Mouse (Mus musculus) kidney, postnatal 0 days (tissue): ENCODE results near the gene Dysf. TPM values are rescaled to one million over a fixed set of nuclear protein-coding genes. Genes with fewer than 3 reads are reported as not detected.

Source experiments
- ATAC-seq: fragments of 200-750 bp; cut with Nextera tagmentation; replicated peaks from 2 replicates; pipeline ENCODE4 v1.8.0; 2017; ENCODE audit warnings: low read depth, moderate number of reproducible peaks, moderate TSS enrichment, moderate library complexity; ENCODE audit not compliant: low FRiP score
- DNase-seq: peaks from one replicate; pipeline ENCODE4 v3.0.0-alpha.2; 2016; ENCODE audit warnings: low spot score
- H3K27ac ChIP-seq: fragments of 300-500 bp; sonication (generic); 2 replicates; pipeline ENCODE4 v1.5.1; 2014; ENCODE audit warnings: mild to moderate bottlenecking
- H3K27me3 ChIP-seq: fragments of 300-500 bp; sonication (generic); 2 replicates; pipeline ENCODE4 v1.6.1; 2014; ENCODE audit warnings: low read length, mixed read lengths; ENCODE audit not compliant: insufficient read depth
- H3K36me3 ChIP-seq: fragments of 300-500 bp; sonication (generic); 2 replicates; pipeline ENCODE4 v1.6.1; 2014; ENCODE audit warnings: low read length, mixed read lengths; ENCODE audit not compliant: insufficient read depth
- H3K4me1 ChIP-seq: fragments of 300-500 bp; sonication (generic); replicated peaks from 2 replicates; pipeline ENCODE4 v1.6.1; 2014; ENCODE audit warnings: antibody characterized with exemption, low read length, mixed read lengths; ENCODE audit not compliant: insufficient read depth
- H3K4me2 ChIP-seq: fragments of 300-500 bp; sonication (generic); 2 replicates; pipeline ENCODE4 v1.6.1; 2014; ENCODE audit warnings: mild to moderate bottlenecking, low read length, moderate library complexity, mixed read lengths
- H3K4me3 ChIP-seq: fragments of 300-500 bp; sonication (generic); replicated peaks from 2 replicates; pipeline ENCODE4 v1.5.1; 2014; ENCODE audit warnings: low read depth, low read length
- H3K9ac ChIP-seq: fragments of 300-500 bp; sonication (generic); 2 replicates; pipeline ENCODE4 v1.6.1; 2014; ENCODE audit warnings: low read depth, low read length
- H3K9me3 ChIP-seq: fragments of 300-500 bp; sonication (generic); replicated peaks from 2 replicates; pipeline ENCODE4 v1.6.1; 2016; ENCODE audit warnings: low read length, inconsistent platforms, mixed read lengths
- CTCF ChIP-seq: IDR thresholded peaks from 2 replicates; pipeline ENCODE4 v1.5.1; 2016; ENCODE audit warnings: antibody characterized with exemption, low read depth, mild to moderate bottlenecking, moderate library complexity
- WGBS: fragments of 180-500 bp; shearing (Covaris S2); extraction: QIAGEN DNeasy Blood & Tissue Kit; methylation state at CpG from one replicate; pipeline ENCODE4 v1.1.7; 2014; 5-methylcytosine and 5-hydroxymethylcytosine counted together
- polyA plus RNA-seq: library from polyadenylated mRNA; unstranded; fragments of >200 nt; fragmentation: Nextera tagmentation; extraction: Ambion mirVana; gene quantifications from 2 replicates; pipeline ENCODE4 v1.2.1, GENCODE M21; 2015

The Dysf gene
- polyA plus RNA-seq, 1 experiment from 2014 or later, result 12.0 TPM

GRCm38 (mm10) chr6:84196511-84196910 lies 188.1 kb downstream of the Dysf start:
- H3K4me2 ChIP-seq, result no peak overlapping the region
- H3K9ac ChIP-seq, result no peak overlapping the region
- WGBS, result 91% methylated on average over 5 of the region's 5 CpGs
- no peak overlapping the region for H3K27ac ChIP-seq
- no peaks in the 10 kb centered on the region for H3K27me3 ChIP-seq
- no peaks in the 10 kb centered on the region for H3K4me1 ChIP-seq
- TF ChIP-seq CTCF, result no peak
- H3K36me3 ChIP-seq, result no peaks in the 10 kb centered on the region
- H3K4me3 ChIP-seq, result no peak overlapping the region
- no peak for ATAC-seq
- no peaks in the 10 kb centered on the region for H3K9me3 ChIP-seq
- DNase-seq, result no peak

GRCm38 (mm10) chr6:84197811-84198213 lies 189.4 kb downstream of the Dysf start:
- ATAC-seq (no peak), DNase-seq (no peak)
- H3K9ac ChIP-seq, result no peak overlapping the region
- H3K27ac ChIP-seq, result no peak overlapping the region
- no peaks in the 10 kb centered on the region for H3K27me3 ChIP-seq
- H3K4me1 ChIP-seq, result no peaks in the 10 kb centered on the region
- H3K4me2 ChIP-seq, result no peak overlapping the region
- TF ChIP-seq CTCF, result no peak
- H3K36me3 ChIP-seq, result no peaks in the 10 kb centered on the region
- no peaks in the 10 kb centered on the region for H3K9me3 ChIP-seq
- no peak overlapping the region for H3K4me3 ChIP-seq
- 39% methylated on average over 5 of the region's 5 CpGs for WGBS

GRCm38 (mm10) chr6:84201721-84202490 lies 193.5 kb downstream of the Dysf start:
- ATAC-seq (no peak), DNase-seq (no peak)
- Histone ChIP-seq H3K36me3 (no peaks in the 10 kb centered on the region), H3K27me3 (no peaks in the 10 kb centered on the region), H3K4me2 (no peak overlapping the region), H3K4me1 (no peaks in the 10 kb centered on the region), H3K4me3 (no peak overlapping the region), H3K27ac (no peak overlapping the region), H3K9me3 (no peaks in the 10 kb centered on the region), H3K9ac (no peak overlapping the region)
- WGBS, result 86% methylated on average over 8 of the region's 8 CpGs
- no peak for TF ChIP-seq CTCF

GRCm38 (mm10) chr6:84205611-84206010 lies 197.2 kb downstream of the Dysf start:
- Histone ChIP-seq H3K4me1 (no peaks in the 10 kb centered on the region), H3K27me3 (no peaks in the 10 kb centered on the region), H3K9ac (no peak overlapping the region), H3K36me3 (no peaks in the 10 kb centered on the region), H3K9me3 (no peaks in the 10 kb centered on the region), H3K4me2 (no peak overlapping the region), H3K27ac (no peak overlapping the region), H3K4me3 (no peak overlapping the region)
- ATAC-seq (no peak), DNase-seq (no peak)
- 96% methylated on average over 3 of the region's 3 CpGs for WGBS
- no peak for TF ChIP-seq CTCF

GRCm38 (mm10) chr6:84208589-84208988 lies 200.2 kb downstream of the Dysf start:
- no peak overlapping the region for H3K4me3 ChIP-seq
- no peak overlapping the region for H3K27ac ChIP-seq
- H3K4me2 ChIP-seq, result no peak overlapping the region
- H3K9ac ChIP-seq, result no peak overlapping the region
- no peak for TF ChIP-seq CTCF
- no peaks in the 10 kb centered on the region for H3K4me1 ChIP-seq
- H3K36me3 ChIP-seq, result no peaks in the 10 kb centered on the region
- no peaks in the 10 kb centered on the region for H3K9me3 ChIP-seq
- DNase-seq (no peak), ATAC-seq (no peak)
- WGBS, result 78% methylated on average over 4 of the region's 4 CpGs
- H3K27me3 ChIP-seq, result no peaks in the 10 kb centered on the region

- no peak overlapping the region for H3K4me3 ChIP-seq
- TF ChIP-seq CTCF, result no peak
- no peaks in the 10 kb centered on the region for H3K4me1 ChIP-seq
- no peak overlapping the region for H3K4me2 ChIP-seq
- H3K36me3 ChIP-seq, result no peaks in the 10 kb centered on the region
- DNase-seq (no peak), ATAC-seq (no peak)
- no peak overlapping the region for H3K27ac ChIP-seq
- no peaks in the 10 kb centered on the region for H3K9me3 ChIP-seq
- H3K9ac ChIP-seq, result no peak overlapping the region
- H3K27me3 ChIP-seq, result no peaks in the 10 kb centered on the region
- 76% methylated on average over 13 of the region's 13 CpGs for WGBS
Measured at GRCm38 (mm10) chr6:84209736-84210434, 201.5 kb downstream of the Dysf start.
